Mouse (Mus musculus): Measurements from ENCODE around the gene Elk1. TPM values are rescaled to one million over a fixed set of nuclear protein-coding genes. Genes with fewer than 3 reads are reported as not detected.

The Elk1 gene
- 18.5 and 18.7 TPM in 2 replicates for polyA plus RNA-seq (2016; fragmentation: Nextera tagmentation; extraction: Ambion mirVana)

DNA sequence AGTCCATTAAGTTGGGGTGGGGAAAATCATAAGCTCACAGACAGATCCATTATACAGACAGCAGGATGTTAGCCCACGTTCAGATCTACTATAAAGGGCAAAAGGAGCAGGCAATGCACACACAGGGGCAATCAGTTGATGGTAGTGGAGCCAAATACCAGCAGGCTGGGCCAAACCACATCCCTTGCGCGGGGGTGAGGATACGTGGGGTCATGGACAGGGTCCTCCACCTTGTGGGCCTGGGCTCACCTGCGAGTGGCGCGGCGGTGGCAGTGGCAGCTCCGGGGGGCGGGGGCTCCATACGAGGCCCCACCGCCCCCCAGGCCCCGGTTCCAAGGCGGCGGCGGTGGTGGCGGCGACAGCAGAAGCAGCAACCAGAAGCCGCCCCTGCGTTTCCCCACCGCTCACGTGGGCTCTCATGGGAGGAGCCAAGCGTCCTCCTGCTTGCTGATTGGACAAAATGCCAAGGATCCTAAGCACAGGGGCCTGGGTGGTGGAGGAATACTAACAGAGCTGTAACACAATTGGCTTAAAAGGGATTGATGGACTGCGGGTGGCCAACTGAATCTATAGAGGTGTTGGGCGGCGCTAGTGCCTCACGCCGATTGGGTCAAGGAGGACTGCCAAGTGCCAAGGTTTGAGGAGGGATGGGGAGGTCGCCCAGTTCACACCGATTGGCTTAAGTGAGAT is at the start of gene Elk1:
Gene Elk1, minus strand, starts transcription at position 418 of the 690 bp plus-strand sequence.
- ATAC-seq (ENCODE audit: low FRiP score): peak; percentile 98
- Histone ChIP-seq H3K4me1 (peaks cover 2% of the 10 kb centered on the region; the same call in 1 of the 2 replicates), H3K4me2 (replicated peaks) (peak within 1 kb of the TSS; percentile 52), H3K27me3 (no peaks in the 10 kb centered on the region), H3K9me3 (replicated peaks) (no peaks in the 10 kb centered on the region), H3K9ac (peak within 1 kb of the TSS; percentile 62), H3K27ac (peak within 1 kb of the TSS; percentile 72), H3K4me3 (peak within 1 kb of the TSS; percentile 60), H3K36me3 (no peaks in the 10 kb centered on the region)
- 19% methylated on average over 30 of the region's 30 CpGs for WGBS

DNA sequence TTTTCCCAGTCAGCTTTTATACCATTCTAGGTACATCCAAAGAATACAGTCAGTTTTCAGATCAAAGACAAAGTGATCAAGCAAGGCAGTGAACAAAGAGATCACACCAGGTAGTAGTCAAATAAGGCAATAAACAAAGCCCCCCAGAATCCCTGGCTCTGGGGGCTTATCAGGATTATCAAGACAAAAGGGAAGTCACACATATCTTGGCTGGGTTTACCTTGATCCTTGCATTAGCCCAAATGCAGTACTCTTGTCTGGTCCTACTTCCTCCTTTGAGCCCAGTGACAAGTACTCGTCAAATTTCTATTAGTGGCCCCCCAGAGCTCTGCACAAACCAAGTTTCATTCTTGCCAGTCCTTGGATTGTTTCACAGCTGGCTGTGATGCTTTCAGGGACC is 30.5 kb upstream of the Elk1 start:
- Histone ChIP-seq H3K27me3 (no peaks in the 10 kb centered on the region), H3K9me3 (replicated peaks) (no peaks in the 10 kb centered on the region), H3K36me3 (no peaks in the 10 kb centered on the region), H3K9ac (no peak overlapping the region), H3K4me3 (no peak overlapping the region), H3K4me2 (replicated peaks) (no peak overlapping the region), H3K4me1 (no peaks in the 10 kb centered on the region), H3K27ac (no peak overlapping the region)
- whole genome bisulfite sequencing: 67% methylated on average over 1 of the region's 1 CpGs
- ATAC-seq (ENCODE audit: low FRiP score): no peak

DNA sequence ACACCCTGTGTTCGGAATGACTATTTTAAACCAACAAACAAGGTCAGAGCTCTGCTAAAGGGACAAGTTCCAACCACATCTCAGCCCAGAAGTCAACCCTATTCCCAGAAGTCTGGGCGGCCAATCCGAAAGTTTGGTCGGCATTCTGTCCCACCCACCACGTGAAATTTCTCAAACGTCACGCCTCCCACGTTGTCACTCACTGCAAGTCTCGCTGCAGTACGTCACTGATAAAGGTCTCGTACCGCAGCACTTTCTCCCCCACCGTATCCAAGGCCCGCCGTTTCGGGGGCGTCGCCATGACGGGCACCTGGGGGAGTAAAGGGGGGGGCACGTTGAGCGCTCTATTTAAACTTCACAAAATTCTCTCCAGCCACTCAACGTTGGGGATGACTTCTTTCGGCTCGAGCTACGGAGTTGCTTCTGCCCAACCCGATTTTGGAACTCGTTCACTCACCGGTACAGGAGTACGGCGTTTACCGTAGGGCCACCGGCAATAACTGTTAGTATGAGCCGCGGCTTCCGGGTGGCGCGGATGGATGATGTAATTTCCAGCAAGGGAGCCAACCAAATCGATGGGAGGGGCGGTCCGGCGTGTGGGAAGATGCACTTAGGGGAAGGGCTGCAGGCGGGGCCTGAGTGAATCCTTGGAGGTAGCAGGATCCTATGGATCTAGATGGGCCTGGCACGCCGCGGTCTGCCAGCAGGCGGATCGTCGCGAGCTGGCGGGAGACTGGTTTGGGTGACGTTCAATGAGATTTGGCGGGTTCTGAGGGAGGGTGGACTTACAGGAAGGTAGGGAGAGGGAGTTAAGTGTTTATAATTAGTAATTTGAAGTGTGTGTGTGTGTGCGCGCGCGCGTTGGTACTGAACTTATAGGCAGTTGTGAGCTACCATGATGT is 11.3 kb upstream of the Elk1 start, which contains the start of gene Uxt:
Gene Uxt, minus strand, starts transcription at position 541 of the 902 bp plus-strand sequence.
- peak within 1 kb of the TSS; percentile 46 for H3K4me2 ChIP-seq (replicated peaks)
- 19% methylated on average over 57 of the region's 57 CpGs for WGBS
- ATAC-seq (ENCODE audit: low FRiP score): peak; percentile 98
- H3K4me3 ChIP-seq: peak within 1 kb of the TSS; percentile 49
- no peaks in the 10 kb centered on the region for H3K4me1 ChIP-seq
- no peaks in the 10 kb centered on the region for H3K9me3 ChIP-seq (replicated peaks)
- H3K27me3 ChIP-seq: no peaks in the 10 kb centered on the region
- H3K9ac ChIP-seq: peak within 1 kb of the TSS; percentile 54; the same call in 1 of the 2 replicates
- no peaks in the 10 kb centered on the region for H3K36me3 ChIP-seq
- 0 out of 2 replicates have a peak within 1 kb of the TSS, but pooled peaks have one; percentile 35 for H3K27ac ChIP-seq

DNA sequence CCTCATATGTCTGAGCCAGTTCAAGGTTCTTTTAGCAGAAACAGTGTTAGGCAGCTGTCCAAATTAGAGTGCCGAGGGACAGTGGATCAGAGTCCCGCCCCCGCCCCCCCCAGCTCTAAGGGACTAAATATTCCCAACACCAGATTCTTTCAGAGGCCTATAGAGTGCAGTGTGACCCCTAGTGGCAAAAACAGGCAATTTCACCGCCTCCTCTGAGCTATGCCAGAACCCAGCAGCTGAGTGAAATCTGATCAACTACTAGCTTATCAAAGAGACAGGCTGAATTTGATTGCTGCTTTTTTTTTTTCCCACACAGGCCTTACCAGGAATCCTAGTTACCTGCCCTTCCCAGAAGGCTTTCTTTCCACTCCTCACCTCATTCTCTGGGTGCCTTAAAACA is 4.4 kb downstream of the Elk1 start:
- WGBS: 9% methylated on average over 4 of the region's 4 CpGs
- H3K4me2 ChIP-seq (replicated peaks): no peak overlapping the region
- no peaks in the 10 kb centered on the region for H3K9me3 ChIP-seq (replicated peaks)
- H3K36me3 ChIP-seq: no peaks in the 10 kb centered on the region
- H3K4me3 ChIP-seq: no peak overlapping the region
- no peaks in the 10 kb centered on the region for H3K27me3 ChIP-seq
- H3K9ac ChIP-seq: no peak overlapping the region
- no peak for ATAC-seq (ENCODE audit: low FRiP score)
- H3K4me1 ChIP-seq: peaks cover 2% of the 10 kb centered on the region; the same call in 1 of the 2 replicates
- no peak overlapping the region for H3K27ac ChIP-seq

DNA sequence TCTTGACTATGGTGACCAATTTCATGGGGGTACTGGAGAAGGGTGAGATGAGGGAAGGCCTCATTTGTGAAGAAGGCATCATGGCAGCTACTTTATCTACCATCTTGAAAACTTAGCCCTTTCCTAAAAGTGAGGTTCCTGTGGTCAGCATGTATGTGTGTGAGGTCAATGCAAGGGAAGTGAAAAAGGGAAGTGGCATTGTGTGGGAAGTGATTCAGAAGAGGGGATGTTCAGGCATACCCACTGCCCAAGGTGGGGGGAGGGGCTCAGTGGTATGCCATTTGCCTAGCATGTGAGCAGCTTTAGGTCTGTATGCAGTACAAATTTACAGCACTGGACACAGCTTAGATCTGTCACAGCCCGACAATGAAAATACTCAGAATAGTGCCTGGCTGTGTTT is 18.4 kb downstream of the Elk1 start:
- Histone ChIP-seq H3K36me3 (peaks cover 47% of the 10 kb centered on the region), H3K9ac (no peak overlapping the region), H3K4me1 (no peaks in the 10 kb centered on the region), H3K9me3 (replicated peaks) (no peaks in the 10 kb centered on the region), H3K4me3 (no peak overlapping the region), H3K4me2 (replicated peaks) (no peak overlapping the region), H3K27me3 (no peaks in the 10 kb centered on the region), H3K27ac (no peak overlapping the region)
- 96% methylated on average over 1 of the region's 1 CpGs for WGBS
- ATAC-seq (ENCODE audit: low FRiP score): no peak

DNA sequence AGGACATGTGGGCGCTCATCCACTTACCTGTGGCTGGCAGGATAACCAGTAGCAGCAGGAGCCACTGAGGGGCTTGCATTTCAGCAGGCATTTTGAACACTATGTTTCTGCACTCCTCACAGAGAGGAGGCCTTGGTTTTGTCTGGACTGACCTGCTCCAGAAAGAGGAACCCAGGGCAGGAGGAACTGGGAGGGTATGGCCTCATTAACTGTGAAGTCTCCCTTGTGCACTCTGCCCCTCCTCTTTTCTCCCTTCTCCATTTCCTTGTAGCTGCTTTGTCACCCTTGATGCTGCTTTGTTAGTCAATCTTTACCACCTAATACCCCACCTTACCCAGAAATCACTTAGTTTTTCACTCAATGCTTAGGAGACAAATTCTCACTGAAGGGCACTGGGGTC is 19.0 kb downstream of the Elk1 start, which contains the start of gene Cfp:
Gene Cfp, minus strand, starts transcription at position 192 of the 400 bp plus-strand sequence.
- no peak within 1 kb of the TSS for H3K27ac ChIP-seq
- H3K9ac ChIP-seq: no peak within 1 kb of the TSS
- ATAC-seq (ENCODE audit: low FRiP score): no peak
- no peaks in the 10 kb centered on the region for H3K27me3 ChIP-seq
- H3K36me3 ChIP-seq: peaks cover 44% of the 10 kb centered on the region
- no peaks in the 10 kb centered on the region for H3K4me1 ChIP-seq
- WGBS: 93% methylated on average over 1 of the region's 1 CpGs
- no peak within 1 kb of the TSS for H3K4me2 ChIP-seq (replicated peaks)
- H3K4me3 ChIP-seq: no peak within 1 kb of the TSS
- no peaks in the 10 kb centered on the region for H3K9me3 ChIP-seq (replicated peaks)

DNA sequence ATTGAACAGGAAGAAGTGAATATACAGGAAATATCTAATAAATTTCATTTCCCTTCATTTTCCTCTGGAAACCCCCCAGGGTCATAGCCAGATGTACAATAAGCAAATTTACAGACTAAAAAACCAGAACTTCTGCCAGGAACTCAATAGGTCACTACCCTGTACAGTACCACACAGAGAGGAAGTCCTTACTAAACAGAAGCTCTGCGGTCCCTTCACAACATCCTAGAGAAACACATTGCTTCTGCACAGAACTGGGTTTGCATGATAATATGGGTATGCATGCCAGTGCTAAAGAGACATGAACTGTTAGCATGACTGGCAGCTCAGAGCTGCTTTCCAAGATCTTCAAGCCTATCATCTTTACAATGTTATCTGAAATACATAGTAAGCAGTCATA is 20.5 kb downstream of the Elk1 start:
- no peak overlapping the region for H3K4me3 ChIP-seq
- no peak overlapping the region for H3K27ac ChIP-seq
- H3K36me3 ChIP-seq: peaks cover 31% of the 10 kb centered on the region
- H3K9ac ChIP-seq: no peak overlapping the region
- no peak for ATAC-seq (ENCODE audit: low FRiP score)
- WGBS: 90% methylated on average over 1 of the region's 1 CpGs
- H3K9me3 ChIP-seq (replicated peaks): no peaks in the 10 kb centered on the region
- H3K4me2 ChIP-seq (replicated peaks): no peak overlapping the region
- H3K27me3 ChIP-seq: no peaks in the 10 kb centered on the region
- H3K4me1 ChIP-seq: no peaks in the 10 kb centered on the region

DNA sequence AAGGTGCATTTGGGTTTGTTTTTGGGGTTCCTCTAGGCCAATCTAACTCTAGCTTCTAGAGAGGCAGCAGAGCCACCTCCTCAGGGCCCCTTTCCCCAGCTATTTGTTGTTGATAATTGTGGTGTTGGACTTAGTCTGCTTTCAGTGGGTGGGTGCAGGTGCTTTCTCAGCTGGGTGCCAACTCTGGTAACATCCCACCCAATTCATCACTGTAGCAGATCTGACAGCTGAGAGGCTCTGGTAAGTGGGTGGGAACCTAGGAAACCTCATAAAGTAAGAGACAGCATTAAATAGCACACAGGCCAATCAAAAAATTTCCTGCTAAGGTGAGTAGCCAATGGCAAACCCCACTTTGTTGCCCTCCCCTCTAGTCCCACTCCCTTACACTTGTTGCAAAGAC is 25.4 kb downstream of the Elk1 start:
- no peak for ATAC-seq (ENCODE audit: low FRiP score)
- H3K9me3 ChIP-seq (replicated peaks): no peaks in the 10 kb centered on the region
- no peak overlapping the region for H3K4me3 ChIP-seq
- H3K4me2 ChIP-seq (replicated peaks): no peak overlapping the region
- H3K4me1 ChIP-seq: no peaks in the 10 kb centered on the region
- no peak overlapping the region for H3K27ac ChIP-seq
- peaks cover 19% of the 10 kb centered on the region; the same call in 1 of the 2 replicates for H3K36me3 ChIP-seq
- no peak overlapping the region for H3K9ac ChIP-seq
- H3K27me3 ChIP-seq: no peaks in the 10 kb centered on the region

DNA sequence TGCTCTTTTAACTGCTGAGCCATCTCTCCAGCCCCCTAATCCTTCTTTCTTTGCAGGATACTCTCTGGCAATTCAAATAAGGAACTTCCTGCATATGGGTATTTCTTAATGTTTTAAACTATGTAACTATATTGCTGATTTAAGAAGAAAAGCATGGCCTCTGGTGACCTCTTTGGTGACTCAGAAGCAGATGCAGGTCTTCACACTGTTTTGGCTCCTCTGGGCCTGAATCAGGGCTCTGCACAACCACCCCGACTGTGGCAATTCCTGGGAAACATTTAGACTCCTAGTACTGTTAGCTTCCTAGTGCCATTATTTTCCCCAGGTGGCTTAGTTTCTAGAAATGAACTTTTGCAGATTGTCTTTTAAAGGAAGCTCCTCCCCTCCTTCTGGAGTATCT is 26.9 kb downstream of the Elk1 start:
- no peaks in the 10 kb centered on the region for H3K27me3 ChIP-seq
- peaks cover 13% of the 10 kb centered on the region; the same call in 1 of the 2 replicates for H3K36me3 ChIP-seq
- no peak for ATAC-seq (ENCODE audit: low FRiP score)
- no peak overlapping the region for H3K4me3 ChIP-seq
- no peaks in the 10 kb centered on the region for H3K4me1 ChIP-seq
- no peaks in the 10 kb centered on the region for H3K9me3 ChIP-seq (replicated peaks)
- no peak overlapping the region for H3K4me2 ChIP-seq (replicated peaks)
- WGBS: 69% methylated on average over 1 of the region's 1 CpGs
- no peak overlapping the region for H3K9ac ChIP-seq
- H3K27ac ChIP-seq: no peak overlapping the region

DNA sequence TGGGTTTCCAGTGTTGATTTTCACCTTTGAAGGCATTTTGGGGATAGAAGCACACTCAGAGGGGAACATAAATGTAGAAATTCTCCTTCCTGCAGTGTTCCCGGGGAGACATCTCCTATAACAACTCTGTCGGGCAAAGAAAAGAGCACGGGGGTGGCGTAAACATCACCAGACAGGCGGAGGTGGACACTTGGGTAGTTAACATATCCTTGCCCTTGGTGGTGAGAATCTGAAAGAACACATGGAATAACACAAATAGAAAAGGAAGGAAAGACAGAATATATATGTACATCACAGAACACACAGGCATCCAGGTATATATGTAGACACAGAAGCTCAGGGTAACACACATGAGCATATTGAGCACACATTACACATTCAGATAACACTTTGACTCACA is 29.0 kb downstream of the Elk1 start:
- Histone ChIP-seq H3K36me3 (no peaks in the 10 kb centered on the region), H3K9me3 (replicated peaks) (no peaks in the 10 kb centered on the region), H3K27me3 (no peaks in the 10 kb centered on the region), H3K27ac (no peak overlapping the region), H3K4me3 (peak overlapping the region; percentile 48), H3K9ac (no peak overlapping the region), H3K4me1 (no peaks in the 10 kb centered on the region), H3K4me2 (replicated peaks) (peak overlapping the region; percentile 58)
- 41% methylated on average over 5 of the region's 5 CpGs for WGBS
- ATAC-seq (ENCODE audit: low FRiP score): peak; percentile 12; the same call in 1 of the 2 replicates

DNA sequence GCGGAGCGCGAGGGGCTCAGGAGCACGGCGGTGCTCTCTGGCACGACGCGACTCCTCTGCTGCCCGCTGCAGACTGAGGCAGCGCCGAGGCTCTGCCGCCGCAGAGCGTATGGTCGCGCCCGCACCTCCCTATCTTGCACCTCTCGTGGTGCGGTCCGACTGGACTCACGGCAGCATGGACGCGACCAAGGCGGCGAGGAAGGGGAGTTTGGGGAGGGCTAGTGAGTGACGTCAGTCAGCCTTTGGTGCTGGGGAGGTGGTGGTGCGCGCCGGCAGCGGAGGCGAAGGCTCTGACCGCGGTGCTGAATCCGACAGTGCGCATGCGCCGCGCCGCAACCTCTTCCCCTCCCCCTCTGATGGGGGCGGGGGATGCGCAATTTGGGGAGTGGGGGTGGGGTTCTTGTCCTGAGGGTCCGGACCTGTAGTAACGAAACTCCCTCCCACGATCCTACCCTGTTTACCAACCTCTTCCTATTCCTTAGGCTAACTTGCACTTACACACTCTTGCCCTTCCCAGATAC is 29.5 kb downstream of the Elk1 start, which contains the start of gene Syn1:
Gene Syn1, minus strand, starts transcription at position 161 of the 521 bp plus-strand sequence.
- WGBS: 14% methylated on average over 34 of the region's 44 CpGs
- peak within 1 kb of the TSS; percentile 75 for H3K27ac ChIP-seq

DNA sequence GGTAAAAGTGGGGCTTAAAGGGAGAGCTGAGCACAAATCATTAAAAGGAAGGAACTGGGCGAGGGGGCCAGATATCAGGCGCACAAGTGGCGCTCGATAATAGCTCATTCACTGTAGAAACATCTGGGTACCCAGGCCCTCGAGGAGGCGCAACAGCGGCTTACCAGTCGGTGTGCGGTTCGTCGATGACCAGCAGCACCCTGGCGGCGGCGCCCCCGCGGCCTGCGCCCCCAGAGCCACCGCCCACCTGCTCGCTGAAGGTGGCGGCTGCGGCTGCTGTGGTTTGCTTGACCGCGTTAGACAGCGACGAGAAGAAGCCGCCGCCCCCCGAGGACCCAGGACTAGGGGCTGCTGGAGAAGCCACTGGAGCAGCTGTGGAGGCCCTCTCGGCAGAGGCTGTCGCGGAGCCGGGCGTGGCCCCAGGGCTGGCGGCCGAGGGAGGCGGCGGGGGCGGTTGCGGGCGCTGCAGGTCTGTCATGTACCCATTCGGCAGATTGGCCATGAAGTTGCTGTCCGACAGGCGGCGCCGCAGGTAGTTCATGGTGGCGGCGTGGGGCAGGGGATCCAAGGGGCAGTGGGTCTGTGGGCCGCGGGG is 30.1 kb downstream of the Elk1 start:
- H3K4me3 ChIP-seq: peak overlapping the region; percentile 48
- H3K9ac ChIP-seq: peak overlapping the region; percentile 63
- H3K36me3 ChIP-seq: no peaks in the 10 kb centered on the region
- H3K9me3 ChIP-seq (replicated peaks): no peaks in the 10 kb centered on the region
- 18% methylated on average over 44 of the region's 49 CpGs for WGBS
- H3K4me1 ChIP-seq: no peaks in the 10 kb centered on the region
- H3K27me3 ChIP-seq: no peaks in the 10 kb centered on the region
- peak overlapping the region; percentile 58 for H3K4me2 ChIP-seq (replicated peaks)
- peak overlapping the region; percentile 75 for H3K27ac ChIP-seq
- ATAC-seq (ENCODE audit: low FRiP score): peak; percentile 76

More for the DNA sequence above, 29.5 kb downstream of the Elk1 start, which contains the start of gene Syn1:
- Histone ChIP-seq H3K4me1 (no peaks in the 10 kb centered on the region), H3K9me3 (replicated peaks) (no peaks in the 10 kb centered on the region), H3K4me3 (peak within 1 kb of the TSS; percentile 48), H3K27me3 (no peaks in the 10 kb centered on the region), H3K9ac (peak within 1 kb of the TSS; percentile 63), H3K4me2 (replicated peaks) (peak within 1 kb of the TSS; percentile 58), H3K36me3 (no peaks in the 10 kb centered on the region)
- peak; percentile 95 for ATAC-seq (ENCODE audit: low FRiP score)
